Mouse (Mus musculus) heart, embryonic 16.5 days (tissue): Measurements from ENCODE around the gene Fn1. TPM values are rescaled to one million over a fixed set of nuclear protein-coding genes. Genes with fewer than 3 reads are reported as not detected.
A peak's percentile ranks its signal among the peaks of the same experiment; 100 is the strongest.

Experiments
- ATAC-seq: fragments of 200-750 bp; cut with Nextera tagmentation; replicated peaks from 2 replicates; pipeline ENCODE4 v1.8.0; 2017; ENCODE audit warnings: moderate number of reproducible peaks; ENCODE audit not compliant: insufficient read depth, low FRiP score; ENCODE audit errors: extremely low read depth
- H3K27ac ChIP-seq: fragments of 300-500 bp; sonication (generic); 2 replicates; pipeline ENCODE4 v1.5.1; 2014; ENCODE audit warnings: mild to moderate bottlenecking, low read length, control low read depth, moderate library complexity
- H3K27me3 ChIP-seq: fragments of 300-500 bp; sonication (generic); 2 replicates; pipeline ENCODE4 v1.6.1; 2014; ENCODE audit warnings: low read length, mixed read lengths; ENCODE audit not compliant: control insufficient read depth, insufficient read depth
- H3K36me3 ChIP-seq: fragments of 300-500 bp; sonication (generic); 2 replicates; pipeline ENCODE4 v1.6.1; 2014; ENCODE audit not compliant: control insufficient read depth, insufficient read depth
- H3K4me1 ChIP-seq: fragments of 300-500 bp; sonication (generic); 2 replicates; pipeline ENCODE4 v1.6.1; 2014; ENCODE audit warnings: low read length, mixed read lengths; ENCODE audit not compliant: control insufficient read depth, insufficient read depth
- H3K4me2 ChIP-seq: fragments of 300-500 bp; sonication (generic); 2 replicates; pipeline ENCODE4 v1.6.1; 2014; ENCODE audit warnings: low read depth, mild to moderate bottlenecking, control low read depth, low read length
- H3K4me3 ChIP-seq: fragments of 300-500 bp; sonication (generic); 2 replicates; pipeline ENCODE4 v1.5.1; 2014; ENCODE audit warnings: mild to moderate bottlenecking, control low read depth, low read length
- H3K9ac ChIP-seq: fragments of 300-500 bp; sonication (generic); 2 replicates; pipeline ENCODE4 v1.6.1; 2014; ENCODE audit warnings: low read length, control low read depth
- H3K9me3 ChIP-seq: fragments of 300-500 bp; sonication (generic); replicated peaks from 2 replicates; pipeline ENCODE4 v1.6.1; 2016; ENCODE audit warnings: low read length; ENCODE audit not compliant: control insufficient read depth
- WGBS: fragments of 180-500 bp; shearing (Covaris S2); extraction: QIAGEN DNeasy Blood & Tissue Kit; methylation state at CpG from one replicate; pipeline ENCODE4 v1.1.7; 2014; 5-methylcytosine and 5-hydroxymethylcytosine counted together
- polyA plus RNA-seq: library from polyadenylated mRNA; unstranded; fragments of >200 nt; fragmentation: Nextera tagmentation; extraction: Ambion mirVana; gene quantifications from 2 replicates; pipeline ENCODE4 v1.2.1, GENCODE M21; 2015

The Fn1 gene
- polyA plus RNA-seq, 1 experiment from 2014 or later: 158 TPM

- Histone ChIP-seq H3K4me3 (peak overlapping the region; percentile 71), H3K9me3 (no peaks in the 10 kb centered on the region), H3K9ac (peak overlapping the region; percentile 78), H3K27me3 (no peaks in the 10 kb centered on the region), H3K36me3 (0 out of 2 replicates have a peak, but pooled peaks cover 2% of the 10 kb centered on the region), H3K4me1 (peaks cover 5% of the 10 kb centered on the region; the same call in 1 of the 2 replicates), H3K4me2 (peak overlapping the region; percentile 95), H3K27ac (peak overlapping the region; percentile 88)
- no peak for ATAC-seq
- WGBS: 13% methylated on average over 8 of the region's 8 CpGs
Observed at GRCm38 (mm10) chr1:71654221-71654620, 1.2 kb upstream of the Fn1 start.

GRCm38 (mm10) chr1:71653400-71654159 is 580 bp upstream of the Fn1 start:
- Histone ChIP-seq H3K27me3 (no peaks in the 10 kb centered on the region), H3K9me3 (no peaks in the 10 kb centered on the region), H3K9ac (peak overlapping the region; percentile 78), H3K36me3 (0 out of 2 replicates have a peak, but pooled peaks cover 2% of the 10 kb centered on the region), H3K27ac (peak overlapping the region; percentile 88), H3K4me1 (peaks cover 5% of the 10 kb centered on the region; the same call in 1 of the 2 replicates), H3K4me3 (peak overlapping the region; percentile 71), H3K4me2 (peak overlapping the region; percentile 95)
- under 1% methylated on average over 24 of the region's 24 CpGs for WGBS
- no peak for ATAC-seq

- H3K4me3 ChIP-seq: peak overlapping the region; percentile 71
- H3K27me3 ChIP-seq: no peaks in the 10 kb centered on the region
- 21% methylated on average over 1 of the region's 1 CpGs for WGBS
- peaks cover 10% of the 10 kb centered on the region; the same call in 1 of the 2 replicates for H3K36me3 ChIP-seq
- peak overlapping the region; percentile 60 for H3K9ac ChIP-seq
- no peaks in the 10 kb centered on the region for H3K9me3 ChIP-seq
- ATAC-seq: no peak
- 0 out of 2 replicates have a peak overlapping the region, but pooled peaks have one; percentile 25 for H3K27ac ChIP-seq
- peak overlapping the region; percentile 95 for H3K4me2 ChIP-seq
- peaks cover 5% of the 10 kb centered on the region; the same call in 1 of the 2 replicates for H3K4me1 ChIP-seq
Observed at GRCm38 (mm10) chr1:71651828-71652227, 1.2 kb downstream of the Fn1 start.

GRCm38 (mm10) chr1:71651315-71651714 is 1.7 kb downstream of the Fn1 start:
- Histone ChIP-seq H3K27ac (peak overlapping the region; percentile 50), H3K36me3 (peaks cover 13% of the 10 kb centered on the region; the same call in 1 of the 2 replicates), H3K4me2 (peak overlapping the region; percentile 95), H3K27me3 (no peaks in the 10 kb centered on the region), H3K9me3 (no peaks in the 10 kb centered on the region), H3K4me3 (peak overlapping the region; percentile 71), H3K4me1 (peaks cover 5% of the 10 kb centered on the region; the same call in 1 of the 2 replicates), H3K9ac (peak overlapping the region; percentile 60)
- WGBS: 48% methylated on average over 9 of the region's 9 CpGs
- ATAC-seq: no peak

- 34% methylated on average over 6 of the region's 6 CpGs for WGBS
- Histone ChIP-seq H3K4me2 (peak overlapping the region; percentile 95), H3K27ac (0 out of 2 replicates have a peak overlapping the region, but pooled peaks have one; percentile 50), H3K9ac (peak overlapping the region; percentile 60; the same call in 1 of the 2 replicates), H3K4me1 (peaks cover 5% of the 10 kb centered on the region; the same call in 1 of the 2 replicates), H3K36me3 (peaks cover 17% of the 10 kb centered on the region), H3K27me3 (no peaks in the 10 kb centered on the region), H3K9me3 (no peaks in the 10 kb centered on the region), H3K4me3 (peak overlapping the region; percentile 71)
- ATAC-seq: no peak
Observed at GRCm38 (mm10) chr1:71650741-71651140, 2.3 kb downstream of the Fn1 start.

- Histone ChIP-seq H3K9ac (no peak overlapping the region), H3K36me3 (peaks cover 33% of the 10 kb centered on the region), H3K9me3 (no peaks in the 10 kb centered on the region), H3K4me2 (no peak overlapping the region), H3K27ac (no peak overlapping the region), H3K4me1 (peaks cover 3% of the 10 kb centered on the region; the same call in 1 of the 2 replicates), H3K4me3 (no peak overlapping the region), H3K27me3 (no peaks in the 10 kb centered on the region)
- ATAC-seq: no peak
- 83% methylated on average over 7 of the region's 7 CpGs for WGBS
Observed at GRCm38 (mm10) chr1:71648166-71648565, 4.8 kb downstream of the Fn1 start.

- no peaks in the 10 kb centered on the region for H3K9me3 ChIP-seq
- H3K9ac ChIP-seq: no peak overlapping the region
- ATAC-seq: no peak
- H3K27ac ChIP-seq: no peak overlapping the region
- peaks cover 3% of the 10 kb centered on the region; the same call in 1 of the 2 replicates for H3K4me1 ChIP-seq
- peaks cover 39% of the 10 kb centered on the region for H3K36me3 ChIP-seq
- H3K4me3 ChIP-seq: no peak overlapping the region
- no peaks in the 10 kb centered on the region for H3K27me3 ChIP-seq
- H3K4me2 ChIP-seq: no peak overlapping the region
- WGBS: 79% methylated on average over 5 of the region's 5 CpGs
Observed at GRCm38 (mm10) chr1:71646774-71647173, 6.2 kb downstream of the Fn1 start.

GRCm38 (mm10) chr1:71645999-71646398 is 7.0 kb downstream of the Fn1 start:
- H3K9me3 ChIP-seq: no peaks in the 10 kb centered on the region
- no peak overlapping the region for H3K4me3 ChIP-seq
- H3K4me1 ChIP-seq: peaks cover 3% of the 10 kb centered on the region; the same call in 1 of the 2 replicates
- WGBS: 71% methylated on average over 3 of the region's 3 CpGs
- no peaks in the 10 kb centered on the region for H3K27me3 ChIP-seq
- no peak overlapping the region for H3K4me2 ChIP-seq
- no peak overlapping the region for H3K9ac ChIP-seq
- no peak for ATAC-seq
- peaks cover 45% of the 10 kb centered on the region for H3K36me3 ChIP-seq
- H3K27ac ChIP-seq: no peak overlapping the region

- no peak for ATAC-seq
- WGBS: 88% methylated on average over 13 of the region's 13 CpGs
- Histone ChIP-seq H3K9me3 (no peaks in the 10 kb centered on the region), H3K4me1 (peaks cover 2% of the 10 kb centered on the region; the same call in 1 of the 2 replicates), H3K4me3 (no peak overlapping the region), H3K36me3 (peaks cover 47% of the 10 kb centered on the region), H3K27ac (no peak overlapping the region), H3K4me2 (no peak overlapping the region), H3K9ac (no peak overlapping the region), H3K27me3 (no peaks in the 10 kb centered on the region)
Observed at GRCm38 (mm10) chr1:71645466-71645865, 7.5 kb downstream of the Fn1 start.
